Mouse (Mus musculus) kidney, adult 8-10 months (tissue): ENCODE results near the gene Ppard.
"Not testable (repeated sequence)": the region's sequence is repeated elsewhere in the genome, so short reads cannot be mapped to it uniquely, and the experiment has no call there.

ENCODE experiments used
- DNase-seq, 2 experiments: peaks; one replicate each; pipeline ENCODE4 v3.0.0; 2022

Gene Ppard

GRCm38 (mm10) chr17:28317725-28318124 is 85.2 kb downstream of the Ppard start:
- DNase-seq: no peak

GRCm38 (mm10) chr17:28321700-28322099 is 89.2 kb downstream of the Ppard start:
- DNase-seq: no peak

- DNase-seq: no peak
Observed at GRCm38 (mm10) chr17:28323786-28324185, 91.3 kb downstream of the Ppard start.

- not testable (repeated sequence) for DNase-seq
Observed at GRCm38 (mm10) chr17:28324416-28324815, 91.9 kb downstream of the Ppard start.

- DNase-seq: no peak
Observed at GRCm38 (mm10) chr17:28325751-28326150, 93.3 kb downstream of the Ppard start.

- no peak for DNase-seq
Observed at GRCm38 (mm10) chr17:28326951-28327350, 94.5 kb downstream of the Ppard start.

GRCm38 (mm10) chr17:28327673-28328325 is 95.3 kb downstream of the Ppard start:
- peak; percentile 75 to 76 for DNase-seq

- peak; percentile 94 to 98 for DNase-seq
Observed at GRCm38 (mm10) chr17:28328366-28328928, 95.9 kb downstream of the Ppard start, which contains the start of gene Rpl10a. Gene Rpl10a (plus strand): TSS chr17:28328471.

GRCm38 (mm10) chr17:28328946-28329345 is 96.4 kb downstream of the Ppard start:
- no peak for DNase-seq

GRCm38 (mm10) chr17:28329503-28330231 is 97.2 kb downstream of the Ppard start:
- no peak for DNase-seq

- no peak for DNase-seq
Observed at GRCm38 (mm10) chr17:28330232-28330546, 97.7 kb downstream of the Ppard start.

GRCm38 (mm10) chr17:28330590-28330989 is 98.1 kb downstream of the Ppard start:
- DNase-seq: not testable (repeated sequence)

- no peak for DNase-seq
Observed at GRCm38 (mm10) chr17:28331241-28332112, 99.0 kb downstream of the Ppard start.

- no peak for DNase-seq
Observed at GRCm38 (mm10) chr17:28332113-28332914, 99.8 kb downstream of the Ppard start.

GRCm38 (mm10) chr17:28332915-28333546 is 100.5 kb downstream of the Ppard start:
- no peak for DNase-seq

GRCm38 (mm10) chr17:28335267-28335666 is 102.8 kb downstream of the Ppard start:
- no peak for DNase-seq

- no peak for DNase-seq
Observed at GRCm38 (mm10) chr17:28337547-28337946, 105.0 kb downstream of the Ppard start.

- no peak for DNase-seq
Observed at GRCm38 (mm10) chr17:28340578-28340977, 108.1 kb downstream of the Ppard start.

GRCm38 (mm10) chr17:28341091-28341490 is 108.6 kb downstream of the Ppard start:
- DNase-seq: peak; percentile 94

- no peak for DNase-seq
Observed at GRCm38 (mm10) chr17:28344050-28344607, 111.6 kb downstream of the Ppard start.

GRCm38 (mm10) chr17:28344670-28345069 is 112.2 kb downstream of the Ppard start:
- DNase-seq: no peak
